Mouse (Mus musculus): Measurements from ENCODE around the gene Cald1.

DNA sequence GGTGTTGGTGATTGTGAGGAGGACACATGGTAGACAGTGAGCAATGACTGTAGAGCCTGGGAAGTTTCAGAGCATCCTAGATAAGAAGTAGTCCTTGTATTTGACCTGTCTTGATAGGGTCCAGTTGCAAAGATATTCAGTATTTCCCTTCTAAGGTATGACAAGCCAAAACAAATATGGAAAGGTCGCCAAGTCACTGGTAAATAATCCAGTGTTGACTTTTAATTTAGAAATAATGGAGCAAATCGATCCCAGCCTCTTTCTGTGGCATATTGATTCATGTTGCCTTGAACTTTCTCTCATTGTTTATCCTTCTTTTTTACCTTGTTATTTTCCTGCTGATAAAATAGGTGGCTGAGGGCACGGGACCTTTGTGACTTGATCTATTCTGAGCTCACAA is 57.4 kb downstream of the Cald1 start:
- TF ChIP-seq CTCF (IDR thresholded peaks at IDR 0.05; ENCODE audit: extremely low read depth, insufficient read depth, insufficient read length, insufficient replicate concordance) (no peak), POLR2A (IDR thresholded peaks at IDR 0.05; ENCODE audit: low read depth, low read length) (no peak)
